Mouse (Mus musculus): ENCODE results near the gene Pdlim4. TPM values are rescaled to one million over a fixed set of nuclear protein-coding genes. Genes with fewer than 3 reads are reported as not detected.

Pdlim4 gene
- polyA plus RNA-seq, 1 experiment from 2014 or later = 33.4 TPM

GRCm38 (mm10) chr11:54107239-54107638 is 38.4 kb upstream of the Pdlim4 start:
- no peak overlapping the region for H3K4me2 ChIP-seq
- no peak overlapping the region for H3K27ac ChIP-seq (replicated peaks)
- H3K36me3 ChIP-seq = no peaks in the 10 kb centered on the region
- 0 out of 2 replicates have a peak, but pooled peaks have one; percentile 53 for ATAC-seq (ENCODE audit: low FRiP score, low read depth)
- WGBS = 43% methylated on average over 7 of the region's 7 CpGs
- no peak overlapping the region for H3K4me3 ChIP-seq
- H3K27me3 ChIP-seq = no peaks in the 10 kb centered on the region
- H3K9ac ChIP-seq = no peak overlapping the region
- no peaks in the 10 kb centered on the region for H3K9me3 ChIP-seq
- peaks cover 24% of the 10 kb centered on the region for H3K4me1 ChIP-seq (replicated peaks)

GRCm38 (mm10) chr11:54106676-54107075 is 37.9 kb upstream of the Pdlim4 start:
- Histone ChIP-seq H3K27ac (replicated peaks) (no peak overlapping the region), H3K4me1 (replicated peaks) (peaks cover 19% of the 10 kb centered on the region), H3K4me2 (no peak overlapping the region), H3K4me3 (no peak overlapping the region), H3K36me3 (no peaks in the 10 kb centered on the region), H3K9me3 (no peaks in the 10 kb centered on the region), H3K9ac (no peak overlapping the region), H3K27me3 (peaks cover 2% of the 10 kb centered on the region; the same call in 1 of the 2 replicates)
- WGBS = 90% methylated on average over 3 of the region's 3 CpGs
- ATAC-seq (ENCODE audit: low FRiP score, low read depth) = no peak

- no peak for ATAC-seq (ENCODE audit: low FRiP score, low read depth)
- H3K27ac ChIP-seq (replicated peaks) = no peak overlapping the region
- no peak overlapping the region for H3K9ac ChIP-seq
- WGBS = 93% methylated on average over 6 of the region's 6 CpGs
- peaks cover 30% of the 10 kb centered on the region for H3K4me1 ChIP-seq (replicated peaks)
- no peaks in the 10 kb centered on the region for H3K9me3 ChIP-seq
- H3K27me3 ChIP-seq = peaks cover 2% of the 10 kb centered on the region; the same call in 1 of the 2 replicates
- no peaks in the 10 kb centered on the region for H3K36me3 ChIP-seq
- H3K4me2 ChIP-seq = no peak overlapping the region
- no peak overlapping the region for H3K4me3 ChIP-seq
These were observed 36.2 kb upstream of the Pdlim4 start for GRCm38 (mm10) chr11:54105011-54105410.

- Histone ChIP-seq H3K27me3 (peaks cover 2% of the 10 kb centered on the region; the same call in 1 of the 2 replicates), H3K4me2 (no peak overlapping the region)
- ATAC-seq (ENCODE audit: low FRiP score, low read depth) = no peak
These were observed 34.1 kb upstream of the Pdlim4 start for GRCm38 (mm10) chr11:54102706-54103449.

GRCm38 (mm10) chr11:54101701-54102100 is 32.9 kb upstream of the Pdlim4 start:
- peak overlapping the region; percentile 99 for H3K4me2 ChIP-seq
- no peaks in the 10 kb centered on the region for H3K36me3 ChIP-seq
- no peak overlapping the region for H3K27ac ChIP-seq (replicated peaks)
- no peaks in the 10 kb centered on the region for H3K9me3 ChIP-seq
- peak overlapping the region; percentile 71; the same call in 1 of the 2 replicates for H3K9ac ChIP-seq
- peaks cover 24% of the 10 kb centered on the region for H3K4me1 ChIP-seq (replicated peaks)
- H3K4me3 ChIP-seq = peak overlapping the region; percentile 71
- 78% methylated on average over 9 of the region's 9 CpGs for WGBS
- peaks cover 2% of the 10 kb centered on the region; the same call in 1 of the 2 replicates for H3K27me3 ChIP-seq
- no peak for ATAC-seq (ENCODE audit: low FRiP score, low read depth)

More at GRCm38 (mm10) chr11:54102706-54103449, 34.1 kb upstream of the Pdlim4 start:
- Histone ChIP-seq H3K4me1 (replicated peaks) (peaks cover 31% of the 10 kb centered on the region), H3K27ac (replicated peaks) (no peak overlapping the region), H3K9ac (no peak overlapping the region), H3K36me3 (no peaks in the 10 kb centered on the region), H3K4me3 (no peak overlapping the region), H3K9me3 (no peaks in the 10 kb centered on the region)
- 73% methylated on average over 10 of the region's 10 CpGs for WGBS

GRCm38 (mm10) chr11:54100692-54101591 is 32.1 kb upstream of the Pdlim4 start:
- Histone ChIP-seq H3K36me3 (no peaks in the 10 kb centered on the region), H3K9me3 (no peaks in the 10 kb centered on the region), H3K4me1 (replicated peaks) (peaks cover 16% of the 10 kb centered on the region), H3K27me3 (peaks cover 2% of the 10 kb centered on the region; the same call in 1 of the 2 replicates), H3K9ac (peak overlapping the region; percentile 71), H3K4me3 (peak overlapping the region; percentile 71), H3K4me2 (peak overlapping the region; percentile 99), H3K27ac (replicated peaks) (peak overlapping the region; percentile 8; the same call in 1 of the 2 replicates)
- WGBS = under 1% methylated on average over 80 of the region's 83 CpGs
- ATAC-seq (ENCODE audit: low FRiP score, low read depth) = peak; percentile 86

GRCm38 (mm10) chr11:54100045-54100691 is 31.4 kb upstream of the Pdlim4 start, which contains the start of gene P4ha2:
P4ha2 (plus strand) TSS chr11:54100095.
- Histone ChIP-seq H3K27ac (replicated peaks) (peak within 1 kb of the TSS; percentile 8; the same call in 1 of the 2 replicates), H3K9ac (peak within 1 kb of the TSS; percentile 71), H3K9me3 (no peaks in the 10 kb centered on the region), H3K4me3 (peak within 1 kb of the TSS; percentile 71), H3K4me2 (peak within 1 kb of the TSS; percentile 99), H3K4me1 (replicated peaks) (peaks cover 16% of the 10 kb centered on the region), H3K36me3 (no peaks in the 10 kb centered on the region), H3K27me3 (peaks cover 2% of the 10 kb centered on the region; the same call in 1 of the 2 replicates)
- WGBS = 50% methylated on average over 10 of the region's 10 CpGs
- peak; percentile 57; the same call in 1 of the 2 replicates for ATAC-seq (ENCODE audit: low FRiP score, low read depth)

- Histone ChIP-seq H3K4me1 (replicated peaks) (no peaks in the 10 kb centered on the region), H3K9me3 (no peaks in the 10 kb centered on the region), H3K36me3 (no peaks in the 10 kb centered on the region), H3K4me2 (no peak overlapping the region), H3K27ac (replicated peaks) (no peak overlapping the region), H3K4me3 (no peak overlapping the region), H3K9ac (no peak overlapping the region), H3K27me3 (no peaks in the 10 kb centered on the region)
- no peak for ATAC-seq (ENCODE audit: low FRiP score, low read depth)
- 5% methylated on average over 3 of the region's 3 CpGs for WGBS
These were observed 24.2 kb upstream of the Pdlim4 start for GRCm38 (mm10) chr11:54093000-54093399.

- Histone ChIP-seq H3K27ac (replicated peaks) (no peak overlapping the region), H3K4me3 (no peak overlapping the region), H3K9me3 (no peaks in the 10 kb centered on the region), H3K9ac (no peak overlapping the region), H3K36me3 (no peaks in the 10 kb centered on the region), H3K27me3 (no peaks in the 10 kb centered on the region), H3K4me2 (no peak overlapping the region), H3K4me1 (replicated peaks) (no peaks in the 10 kb centered on the region)
- no peak for ATAC-seq (ENCODE audit: low FRiP score, low read depth)
- 76% methylated on average over 7 of the region's 7 CpGs for WGBS
These were observed 23.4 kb upstream of the Pdlim4 start for GRCm38 (mm10) chr11:54092188-54092587.

GRCm38 (mm10) chr11:54091726-54092125 is 22.9 kb upstream of the Pdlim4 start:
- Histone ChIP-seq H3K4me2 (no peak overlapping the region), H3K36me3 (no peaks in the 10 kb centered on the region), H3K27ac (replicated peaks) (no peak overlapping the region), H3K9ac (no peak overlapping the region), H3K4me3 (no peak overlapping the region), H3K9me3 (no peaks in the 10 kb centered on the region), H3K4me1 (replicated peaks) (no peaks in the 10 kb centered on the region), H3K27me3 (no peaks in the 10 kb centered on the region)
- ATAC-seq (ENCODE audit: low FRiP score, low read depth) = no peak
- 53% methylated on average over 8 of the region's 8 CpGs for WGBS

GRCm38 (mm10) chr11:54090091-54090879 is 21.5 kb upstream of the Pdlim4 start:
- Histone ChIP-seq H3K9ac (no peak overlapping the region), H3K9me3 (no peaks in the 10 kb centered on the region), H3K27ac (replicated peaks) (no peak overlapping the region), H3K4me3 (no peak overlapping the region), H3K36me3 (no peaks in the 10 kb centered on the region), H3K27me3 (no peaks in the 10 kb centered on the region), H3K4me1 (replicated peaks) (no peaks in the 10 kb centered on the region), H3K4me2 (no peak overlapping the region)
- WGBS = 89% methylated on average over 1 of the region's 1 CpGs
- no peak for ATAC-seq (ENCODE audit: low FRiP score, low read depth)

Measured in hindbrain, embryonic 15.5 days (tissue).